Mouse (Mus musculus) T-cell, adult 2 months (primary cell): ENCODE measurements around the gene Trove2.

Source experiments
- DNase-seq: peaks from one replicate; pipeline ENCODE4 v3.0.0; 2022; ENCODE audit warnings: low spot score

The Trove2 gene

GRCm38 (mm10) chr1:143776446-143777411 lies at the start of gene Trove2, which contains the start of gene Uchl5:
Gene Trove2 (minus strand): TSS chr1:143777068.
Gene Uchl5 (plus strand): TSS chr1:143777272.
- peak; percentile 97 for DNase-seq

GRCm38 (mm10) chr1:143822677-143823076 lies 45.8 kb upstream of the Trove2 start:
- no peak for DNase-seq

GRCm38 (mm10) chr1:143820096-143820877 lies 43.4 kb upstream of the Trove2 start:
- DNase-seq, result no peak

DNA sequence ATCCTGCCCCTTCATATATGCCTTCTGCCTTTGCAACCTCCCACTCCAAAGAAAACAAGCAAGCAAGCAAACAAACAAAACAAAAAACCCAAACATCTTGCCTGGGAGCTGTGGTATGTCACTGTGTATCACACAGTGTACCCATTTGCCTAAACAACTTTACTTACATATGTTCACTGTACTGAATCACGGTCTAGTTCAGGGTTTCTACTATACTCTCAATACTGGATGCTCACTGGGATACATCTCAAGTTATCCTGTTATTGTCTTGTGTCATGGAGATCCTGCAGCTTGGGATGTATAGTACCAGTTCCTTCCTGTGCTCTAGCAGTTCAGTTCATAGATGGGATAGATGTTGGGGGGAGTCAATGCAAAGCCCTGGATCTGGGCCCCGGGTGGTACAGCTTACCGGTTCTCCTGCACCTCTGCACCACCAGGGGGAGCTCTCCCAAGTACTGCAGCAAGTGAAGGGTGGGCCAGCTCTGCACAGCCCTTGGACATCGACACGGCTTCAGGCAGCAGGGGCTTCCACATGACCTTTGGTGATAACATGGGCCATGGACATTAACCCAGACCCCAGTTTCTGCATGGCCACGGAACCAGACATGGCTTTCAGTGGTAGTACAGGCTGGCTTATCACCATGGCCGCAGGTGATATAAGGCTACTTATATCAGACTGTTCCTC lies 37.0 kb upstream of the Trove2 start:
- peak; percentile 66 for DNase-seq

DNA sequence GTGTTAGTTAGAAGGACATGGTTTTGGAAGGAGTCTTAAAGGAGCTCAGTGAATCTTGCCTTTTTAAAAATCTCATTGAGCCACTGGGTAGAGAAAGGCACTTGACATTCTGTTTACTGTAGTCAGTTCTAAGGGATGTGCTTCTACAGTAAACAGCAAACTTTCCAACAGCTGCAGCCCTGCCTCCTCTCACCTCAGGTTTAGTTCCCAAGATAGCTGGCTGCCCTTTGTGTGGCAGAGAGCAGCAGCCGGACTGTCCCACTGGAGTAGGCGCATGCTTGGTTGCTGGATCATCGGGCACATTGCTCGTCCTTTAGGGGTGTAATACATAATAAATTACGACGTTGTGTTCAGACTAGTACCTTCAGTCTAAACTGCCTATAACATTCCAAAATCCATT lies 32.2 kb upstream of the Trove2 start:
- no peak for DNase-seq

DNA sequence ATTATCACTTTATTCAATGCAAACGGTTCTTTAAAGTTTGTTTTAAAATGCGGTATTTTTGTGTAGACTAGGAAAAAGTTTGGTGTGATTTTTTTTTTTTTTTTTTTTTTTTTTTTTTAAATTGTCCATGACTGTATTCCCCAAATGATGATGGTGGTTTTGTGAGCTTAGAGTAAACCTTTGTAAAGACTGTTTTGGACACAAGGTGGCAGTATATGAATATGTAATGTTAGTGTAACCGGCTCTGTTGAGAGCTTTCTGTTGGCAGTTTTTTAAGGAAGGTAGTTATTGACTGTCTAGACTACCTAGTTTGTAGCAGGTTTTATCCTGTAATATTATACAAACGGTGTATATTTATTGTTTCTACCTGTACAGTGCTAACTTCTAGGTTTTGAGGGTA lies 26.7 kb upstream of the Trove2 start:
- peak; percentile 29 for DNase-seq

- DNase-seq, result peak; percentile 46
Measured at GRCm38 (mm10) chr1:143788584-143789227, 11.8 kb upstream of the Trove2 start.

GRCm38 (mm10) chr1:143777558-143778218 lies 820 bp upstream of the Trove2 start:
- no peak for DNase-seq

GRCm38 (mm10) chr1:143773909-143774308 lies 3.0 kb downstream of the Trove2 start:
- DNase-seq, result no peak

- no peak for DNase-seq
Measured at GRCm38 (mm10) chr1:143773082-143773481, 3.8 kb downstream of the Trove2 start.

DNA sequence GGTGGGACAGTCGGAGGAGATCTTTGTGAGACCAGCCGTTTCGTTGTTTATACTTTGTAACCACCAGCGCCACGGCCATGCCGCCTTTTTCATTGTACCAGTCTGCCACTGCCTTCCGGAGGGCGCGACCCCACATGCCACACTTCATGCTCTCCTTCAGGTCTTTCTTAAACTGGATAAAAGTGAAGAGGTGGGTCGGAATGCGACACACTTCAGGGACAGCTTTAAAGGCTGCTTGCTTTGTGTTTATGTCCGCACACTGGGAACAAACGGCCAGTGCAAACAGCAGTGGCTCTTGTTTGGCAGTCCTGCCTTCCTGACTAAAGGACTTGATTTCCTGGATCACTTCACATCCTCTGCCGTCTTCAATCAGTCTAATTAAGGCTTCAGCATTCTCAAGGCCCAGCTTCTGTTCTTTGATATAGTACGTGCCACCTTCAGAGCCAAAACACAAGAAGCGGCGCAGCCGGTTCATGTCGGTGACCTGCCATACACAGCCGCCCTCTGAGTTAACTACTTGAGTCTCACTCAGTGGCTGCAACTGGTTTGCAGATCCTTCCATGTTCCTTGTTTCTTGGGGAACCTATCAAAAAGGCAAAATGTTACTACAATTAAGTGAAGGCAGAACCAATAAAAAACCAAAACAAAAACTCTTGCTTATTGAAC lies 6.3 kb downstream of the Trove2 start:
- DNase-seq, result no peak

DNA sequence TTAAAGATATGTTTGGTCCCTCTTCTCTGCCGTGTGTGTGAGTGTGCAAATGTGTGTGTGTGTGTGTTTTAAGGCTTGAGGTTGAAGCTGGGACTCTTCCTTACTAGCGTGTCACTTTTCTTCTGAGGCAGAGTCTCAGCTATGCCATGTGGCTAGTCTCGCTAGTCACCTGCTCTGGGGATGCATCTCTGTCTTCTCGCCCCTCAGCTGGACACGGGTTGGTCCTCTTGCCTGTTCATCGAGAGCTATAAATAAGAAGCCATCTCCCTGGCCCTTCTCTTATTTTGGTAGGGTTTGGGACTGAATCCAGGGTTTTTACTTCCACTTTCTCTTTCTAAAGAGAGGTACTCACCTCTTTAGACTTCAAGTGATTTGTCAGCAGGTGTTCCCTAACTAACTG lies 10.6 kb downstream of the Trove2 start:
- no peak for DNase-seq

DNA sequence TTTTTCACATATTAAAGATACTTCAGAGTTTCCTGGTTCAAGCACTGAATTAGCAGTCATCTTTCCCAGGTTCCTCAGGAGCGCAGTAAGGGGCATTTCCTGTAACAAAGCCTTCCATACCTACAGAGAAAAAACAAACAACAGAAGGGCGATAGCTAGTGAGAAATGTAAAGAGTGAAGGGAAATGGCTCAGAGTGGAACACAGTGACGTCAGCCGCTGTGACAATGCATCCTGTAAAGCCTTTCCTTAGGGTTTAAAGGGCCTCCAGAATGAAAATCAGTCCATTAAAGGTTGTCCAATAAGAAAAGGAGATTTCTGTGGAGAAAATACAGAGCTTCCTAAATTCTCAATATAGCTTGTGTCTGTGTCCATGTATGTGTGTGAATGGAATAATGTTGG lies 11.1 kb downstream of the Trove2 start:
- DNase-seq, result no peak

GRCm38 (mm10) chr1:143764443-143764842 lies 12.4 kb downstream of the Trove2 start:
- no peak for DNase-seq

DNA sequence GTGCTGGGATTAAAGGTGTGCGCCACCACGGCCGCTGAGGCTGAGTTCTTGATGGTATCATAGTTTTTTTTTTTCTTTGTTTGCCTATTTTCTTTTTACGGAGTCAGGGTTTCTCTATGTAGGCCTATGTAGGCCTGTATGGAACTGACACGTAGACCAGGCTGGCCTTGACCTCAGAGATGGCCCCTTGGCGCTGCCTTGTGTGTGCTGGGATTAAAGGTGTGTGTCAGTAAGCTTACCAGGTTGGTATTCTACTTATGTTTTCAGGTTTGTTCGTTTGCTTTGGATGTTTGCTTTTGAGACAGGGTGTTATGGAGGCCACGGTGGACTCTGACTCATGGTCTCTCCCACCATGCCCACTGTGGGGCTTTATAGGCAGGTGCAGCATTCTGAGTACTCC lies 14.7 kb downstream of the Trove2 start:
- DNase-seq, result no peak

- DNase-seq, result no peak
Measured at GRCm38 (mm10) chr1:143745871-143746270, 31.0 kb downstream of the Trove2 start.

- DNase-seq, result no peak
Measured at GRCm38 (mm10) chr1:143742186-143742585, 34.7 kb downstream of the Trove2 start.

DNA sequence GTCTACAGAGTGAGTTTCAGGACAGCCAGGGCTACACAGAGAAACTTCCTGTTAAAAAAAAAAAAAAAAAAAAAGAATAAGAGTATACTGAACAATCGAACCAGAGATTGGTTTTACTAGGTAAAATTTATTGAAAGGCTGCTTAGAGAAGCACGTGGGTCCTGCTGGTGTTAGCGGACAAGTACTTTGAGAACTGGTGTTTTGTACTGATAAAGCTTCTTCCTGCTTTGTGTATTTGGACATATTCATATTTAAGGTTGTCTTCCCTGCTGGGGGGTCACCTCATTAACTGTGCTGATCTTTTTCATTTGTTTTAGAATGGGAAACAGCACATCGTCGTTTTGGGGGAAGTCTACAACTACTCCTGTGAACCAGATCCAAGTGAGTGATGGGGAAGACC lies 35.5 kb downstream of the Trove2 start:
- DNase-seq, result no peak

DNA sequence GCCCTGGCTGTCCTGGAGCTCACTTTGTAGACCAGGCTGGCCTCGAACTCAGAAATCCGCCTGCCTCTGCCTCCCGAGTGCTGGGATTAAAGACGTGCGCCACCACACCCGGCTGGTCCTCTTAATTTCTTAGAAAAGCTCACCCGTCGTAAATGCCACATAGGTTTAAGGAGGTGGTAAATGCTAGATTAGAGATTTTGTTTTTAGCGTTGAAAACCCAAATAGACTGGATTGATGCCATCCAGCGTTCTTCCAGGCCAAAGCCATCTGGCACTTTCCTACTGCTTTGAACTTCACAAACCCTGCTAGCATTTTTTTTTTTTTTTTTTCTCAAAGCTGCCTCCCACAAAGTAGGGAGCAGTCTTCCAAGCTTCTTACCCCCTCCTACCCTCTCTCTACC lies 36.3 kb downstream of the Trove2 start:
- no peak for DNase-seq
